Mouse (Mus musculus) midbrain, embryonic 13.5 days (tissue): ENCODE results near the gene Rrbp1. TPM values are rescaled to one million over a fixed set of nuclear protein-coding genes. Genes with fewer than 3 reads are reported as not detected.

Experiments used
- ATAC-seq: fragments of 200-750 bp; cut with Nextera tagmentation; 2 replicates; pipeline ENCODE4 v1.8.0; 2017; ENCODE audit warnings: mild to moderate bottlenecking, moderate TSS enrichment, moderate library complexity
- H3K27ac ChIP-seq: fragments of 300-500 bp; sonication (generic); 2 replicates; pipeline ENCODE4 v1.5.1; 2015; ENCODE audit warnings: inconsistent platforms, mild to moderate bottlenecking, moderate library complexity
- H3K27me3 ChIP-seq: fragments of 300-500 bp; sonication (generic); 2 replicates; pipeline ENCODE4 v1.6.1; 2015; ENCODE audit warnings: mild to moderate bottlenecking, inconsistent platforms
- H3K36me3 ChIP-seq: fragments of 300-500 bp; sonication (generic); 2 replicates; pipeline ENCODE4 v1.6.1; 2015; ENCODE audit warnings: mild to moderate bottlenecking, inconsistent platforms
- H3K4me1 ChIP-seq: fragments of 300-500 bp; sonication (generic); replicated peaks from 2 replicates; pipeline ENCODE4 v1.6.1; 2015; ENCODE audit warnings: inconsistent platforms
- H3K4me2 ChIP-seq: fragments of 300-500 bp; sonication (generic); replicated peaks from 2 replicates; pipeline ENCODE4 v1.6.1; 2015; ENCODE audit warnings: moderate library complexity, mild to moderate bottlenecking, inconsistent platforms
- H3K4me3 ChIP-seq: fragments of 300-500 bp; sonication (generic); replicated peaks from 2 replicates; pipeline ENCODE4 v1.5.1; 2015; ENCODE audit warnings: mild to moderate bottlenecking, inconsistent platforms
- H3K9ac ChIP-seq: fragments of 300-500 bp; sonication (generic); replicated peaks from 2 replicates; pipeline ENCODE4 v1.6.1; 2015; ENCODE audit warnings: mild to moderate bottlenecking, inconsistent platforms
- H3K9me3 ChIP-seq: fragments of 300-500 bp; sonication (generic); 2 replicates; pipeline ENCODE4 v1.6.1; 2016; ENCODE audit warnings: mild to moderate bottlenecking, inconsistent platforms
- WGBS: fragments of 180-500 bp; shearing (Covaris S2); methylation state at CpG from one replicate; pipeline ENCODE4 v1.1.7; 2015; 5-methylcytosine and 5-hydroxymethylcytosine counted together
- polyA plus RNA-seq: library from polyadenylated mRNA; unstranded; fragments of >200 nt; fragmentation: Nextera tagmentation; extraction: Ambion mirVana; gene quantifications from 2 replicates; pipeline ENCODE4 v1.2.1, GENCODE M21; 2015

Rrbp1 gene
- polyA plus RNA-seq, 1 experiment from 2014 or later: 33.5 TPM

GRCm38 (mm10) chr2:143909230-143909629 lies 101.8 kb downstream of the Rrbp1 start:
- Histone ChIP-seq H3K27ac (no peak overlapping the region), H3K9me3 (no peaks in the 10 kb centered on the region), H3K4me2 (no peak overlapping the region), H3K36me3 (no peaks in the 10 kb centered on the region), H3K4me3 (no peak overlapping the region), H3K27me3 (no peaks in the 10 kb centered on the region), H3K9ac (no peak overlapping the region), H3K4me1 (0 out of 2 replicates have a peak, but pooled peaks cover 3% of the 10 kb centered on the region)
- 95% methylated on average over 2 of the region's 2 CpGs for WGBS
- no peak for ATAC-seq

DNA sequence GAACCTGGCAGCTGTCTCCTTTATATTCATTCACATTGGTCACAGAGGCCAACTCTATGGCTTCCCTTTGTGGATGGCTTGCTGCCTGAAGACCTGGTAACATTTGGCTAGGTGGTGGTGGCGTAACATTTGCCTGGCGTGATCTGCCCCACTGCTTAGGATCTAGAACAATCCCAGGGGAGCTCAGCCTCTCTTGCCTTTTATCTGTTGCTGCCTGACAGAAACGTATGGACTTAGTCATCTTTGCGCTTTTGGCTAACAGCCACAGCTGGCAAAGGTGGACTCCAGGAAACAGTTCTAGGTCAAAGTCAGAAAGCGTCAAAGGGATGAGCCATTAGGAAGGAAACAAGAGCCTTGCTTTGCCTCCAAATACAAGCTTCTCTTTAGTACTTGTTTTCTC lies 106.2 kb downstream of the Rrbp1 start:
- Histone ChIP-seq H3K27me3 (no peaks in the 10 kb centered on the region), H3K36me3 (no peaks in the 10 kb centered on the region), H3K9ac (no peak overlapping the region), H3K4me3 (no peak overlapping the region), H3K4me1 (no peaks in the 10 kb centered on the region), H3K4me2 (no peak overlapping the region), H3K9me3 (no peaks in the 10 kb centered on the region), H3K27ac (no peak overlapping the region)
- no peak for ATAC-seq
- 87% methylated on average over 5 of the region's 5 CpGs for WGBS

GRCm38 (mm10) chr2:143903376-143904045 lies 107.6 kb downstream of the Rrbp1 start:
- no peak for ATAC-seq
- H3K4me2 ChIP-seq: no peak overlapping the region
- no peaks in the 10 kb centered on the region for H3K4me1 ChIP-seq
- H3K9ac ChIP-seq: no peak overlapping the region
- no peaks in the 10 kb centered on the region for H3K36me3 ChIP-seq
- H3K27me3 ChIP-seq: no peaks in the 10 kb centered on the region
- no peak overlapping the region for H3K27ac ChIP-seq
- H3K4me3 ChIP-seq: no peak overlapping the region
- H3K9me3 ChIP-seq: no peaks in the 10 kb centered on the region
- whole genome bisulfite sequencing: 85% methylated on average over 9 of the region's 9 CpGs

- Histone ChIP-seq H3K4me1 (no peaks in the 10 kb centered on the region), H3K36me3 (no peaks in the 10 kb centered on the region), H3K27me3 (no peaks in the 10 kb centered on the region), H3K4me2 (no peak overlapping the region), H3K27ac (no peak overlapping the region), H3K9me3 (no peaks in the 10 kb centered on the region), H3K9ac (no peak overlapping the region), H3K4me3 (no peak overlapping the region)
- no peak for ATAC-seq
- 78% methylated on average over 5 of the region's 5 CpGs for WGBS
Measured at GRCm38 (mm10) chr2:143900821-143901351, 110.2 kb downstream of the Rrbp1 start.

DNA sequence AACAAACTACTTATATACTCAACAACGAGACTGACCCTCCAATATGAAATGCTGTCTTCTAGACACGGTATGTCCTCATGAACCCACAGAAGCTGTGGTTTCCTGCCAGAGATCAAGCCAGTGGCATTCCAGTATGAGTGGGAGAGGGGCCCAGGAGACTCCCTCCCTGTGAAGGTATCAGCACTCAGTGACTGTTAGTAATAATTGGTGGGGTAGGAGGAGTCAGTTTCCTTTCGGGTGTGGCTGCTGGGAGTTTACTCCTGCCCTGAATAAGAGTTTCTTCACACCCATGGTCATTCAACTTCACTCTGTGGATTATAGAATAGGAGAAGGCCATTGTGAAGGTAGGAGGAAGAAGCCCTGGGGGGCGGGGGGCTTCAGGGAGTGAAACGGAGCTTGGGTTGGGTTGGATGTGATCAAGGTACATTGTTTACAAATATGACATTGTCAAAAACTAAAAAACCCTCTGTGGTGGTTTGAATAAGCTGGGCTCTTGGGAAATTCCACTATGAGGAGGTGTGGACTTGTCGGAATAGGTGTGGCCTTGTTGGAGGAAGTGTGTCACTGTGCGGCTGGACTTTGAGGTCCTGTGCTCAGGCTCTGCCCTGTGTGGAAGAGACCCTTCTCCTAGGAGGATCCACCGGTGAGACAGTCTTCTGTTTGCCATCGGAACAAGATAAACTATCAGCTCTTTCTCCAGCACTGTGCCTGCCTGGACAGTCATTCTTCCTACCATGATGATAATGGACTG lies 111.4 kb downstream of the Rrbp1 start:
- 96% methylated on average over 9 of the region's 9 CpGs for WGBS

More for the DNA sequence above, 111.4 kb downstream of the Rrbp1 start:
- H3K27me3 ChIP-seq: no peaks in the 10 kb centered on the region
- H3K9me3 ChIP-seq: no peaks in the 10 kb centered on the region
- ATAC-seq: no peak
- no peak overlapping the region for H3K9ac ChIP-seq
- H3K4me3 ChIP-seq: no peak overlapping the region
- no peaks in the 10 kb centered on the region for H3K36me3 ChIP-seq
- H3K4me1 ChIP-seq: no peaks in the 10 kb centered on the region
- no peak overlapping the region for H3K27ac ChIP-seq
- H3K4me2 ChIP-seq: no peak overlapping the region

Other genes starting within 250 kb of the Rrbp1 start
- gene Bfsp1, start 148.1 kb downstream of the Rrbp1 start, polyA plus RNA-seq: 1.1 TPM in 2 replicates
- 396 and 425 TPM in 2 replicates for gene Dstn, start 95.9 kb downstream of the Rrbp1 start, polyA plus RNA-seq
- gene Banf2, start 21.8 kb upstream of the Rrbp1 start, polyA plus RNA-seq: not detected in 2 replicates